Mouse (Mus musculus): ENCODE measurements around the gene Gzmk.

- TF ChIP-seq RAD21 (IDR thresholded peaks at IDR 0.05; ENCODE audit: low read depth, low read length) (no peak), UBTF (IDR thresholded peaks at IDR 0.05; ENCODE audit: low read depth, low read length) (no peak), CTCF (conservative IDR thresholded peaks at IDR 0.05 in 1 of 2, IDR thresholded peaks at IDR 0.05 in 1 of 2; ENCODE audit: low read depth in 2 of 2, low read length in 2 of 2) (no peak), MAZ (IDR thresholded peaks at IDR 0.05; ENCODE audit: low read depth, low read length) (no peak), CHD2 (IDR thresholded peaks at IDR 0.05; ENCODE audit: low read length) (no peak), ZNF384 (IDR thresholded peaks at IDR 0.05; ENCODE audit: low read depth, low read length) (no peak), EP300 (IDR thresholded peaks at IDR 0.05; ENCODE audit: low read length) (no peak), GABPA (IDR thresholded peaks at IDR 0.05; ENCODE audit: insufficient replicate concordance, low read depth, low read length) (no peak), POLR2A (IDR thresholded peaks at IDR 0.05; ENCODE audit: low read depth, low read length) (no peak), CHD1 (IDR thresholded peaks at IDR 0.05; ENCODE audit: low read depth, low read length) (no peak), SIN3A (IDR thresholded peaks at IDR 0.05; ENCODE audit: low read length) (no peak), POLR2AphosphoS2 (IDR thresholded peaks at IDR 0.05; ENCODE audit: low read depth, low read length) (no peak), USF1 (IDR thresholded peaks at IDR 0.05; ENCODE audit: low read depth, low read length) (no peak), NRF1 (IDR thresholded peaks at IDR 0.05; ENCODE audit: low read depth, low read length) (no peak)
Measured at GRCm38 (mm10) chr13:113170256-113170655, 55.5 kb downstream of the Gzmk start.

Measured in CH12.LX (cell line).